Mouse (Mus musculus) hindbrain, embryonic 12.5 days (tissue): Measurements from ENCODE around the gene Tpte. TPM values are rescaled to one million over a fixed set of nuclear protein-coding genes. Genes with fewer than 3 reads are reported as not detected.
A peak's percentile ranks its signal among the peaks of the same experiment; 100 is the strongest.

Experiments
- ATAC-seq: fragments of 200-750 bp; cut with Nextera tagmentation; 2 replicates; pipeline ENCODE4 v1.8.0; 2017; ENCODE audit warnings: moderate TSS enrichment; ENCODE audit not compliant: low FRiP score
- H3K27ac ChIP-seq: fragments of 300-500 bp; sonication (generic); 2 replicates; pipeline ENCODE4 v1.5.1; 2016; ENCODE audit warnings: mild to moderate bottlenecking
- H3K27me3 ChIP-seq: fragments of 300-500 bp; sonication (generic); 2 replicates; pipeline ENCODE4 v1.6.1; 2016; ENCODE audit warnings: mild to moderate bottlenecking
- H3K36me3 ChIP-seq: fragments of 300-500 bp; sonication (generic); 2 replicates; pipeline ENCODE4 v1.6.1; 2016; ENCODE audit warnings: mild to moderate bottlenecking
- H3K4me1 ChIP-seq: fragments of 300-500 bp; sonication (generic); 2 replicates; pipeline ENCODE4 v1.6.1; 2016
- H3K4me2 ChIP-seq: fragments of 300-500 bp; sonication (generic); replicated peaks from 2 replicates; pipeline ENCODE4 v1.6.1; 2016; ENCODE audit warnings: mild to moderate bottlenecking
- H3K4me3 ChIP-seq: fragments of 300-500 bp; sonication (generic); 2 replicates; pipeline ENCODE4 v1.5.1; 2016; ENCODE audit warnings: mild to moderate bottlenecking
- H3K9ac ChIP-seq: fragments of 300-500 bp; sonication (generic); 2 replicates; pipeline ENCODE4 v1.6.1; 2016; ENCODE audit warnings: mild to moderate bottlenecking, moderate library complexity
- H3K9me3 ChIP-seq: fragments of 300-500 bp; sonication (generic); replicated peaks from 2 replicates; pipeline ENCODE4 v1.6.1; 2016; ENCODE audit warnings: mild to moderate bottlenecking
- WGBS: fragments of 180-500 bp; shearing (Covaris S2); methylation state at CpG from one replicate; pipeline ENCODE4 v1.1.7; 2016; 5-methylcytosine and 5-hydroxymethylcytosine counted together
- polyA plus RNA-seq: library from polyadenylated mRNA; unstranded; fragments of >200 nt; fragmentation: Nextera tagmentation; extraction: Ambion mirVana; gene quantifications from 2 replicates; pipeline ENCODE4 v1.2.1, GENCODE M21; 2016

Tpte gene
- polyA plus RNA-seq, 1 experiment from 2014 or later = not detected

DNA sequence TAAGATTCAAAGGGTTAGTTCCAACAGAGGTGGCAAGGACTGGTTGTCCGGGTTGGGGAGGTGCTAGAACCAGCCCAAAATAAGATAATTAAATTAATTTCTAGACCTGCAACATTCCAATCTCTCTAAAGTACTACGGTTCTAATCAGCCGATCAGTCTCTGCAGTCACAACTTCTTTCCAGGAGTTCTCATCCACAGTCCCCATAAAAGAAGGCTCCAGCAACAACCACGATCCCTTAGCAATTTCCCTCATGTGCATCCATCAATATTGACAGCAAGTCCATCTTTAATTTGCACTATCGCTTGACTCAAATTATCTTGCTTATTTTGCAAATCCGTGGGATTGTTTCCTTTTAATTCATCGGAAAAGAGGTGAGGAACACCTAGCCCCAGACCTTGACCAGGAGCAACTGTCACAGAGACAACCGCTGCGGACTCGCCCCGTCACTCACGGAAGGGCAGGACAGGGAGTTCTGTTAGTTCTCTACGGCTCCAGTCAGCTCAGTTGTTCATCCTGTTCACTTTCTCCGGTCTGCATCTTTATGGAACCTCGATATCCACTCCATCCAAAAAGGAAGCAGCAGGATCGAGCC, 127.5 kb downstream of the Tpte start:
- 17% methylated on average over 16 of the region's 16 CpGs for whole genome bisulfite sequencing
- Histone ChIP-seq H3K4me2 (peak overlapping the region; percentile 77), H3K36me3 (peaks cover 3% of the 10 kb centered on the region; the same call in 1 of the 2 replicates), H3K9me3 (no peaks in the 10 kb centered on the region), H3K27ac (no peak overlapping the region; the same call in 1 of the 2 replicates), H3K9ac (peak overlapping the region; percentile 69), H3K4me1 (peaks cover 7% of the 10 kb centered on the region), H3K27me3 (no peaks in the 10 kb centered on the region), H3K4me3 (peak overlapping the region; percentile 72)
- peak; percentile 78; the same call in 1 of the 2 replicates for ATAC-seq

DNA sequence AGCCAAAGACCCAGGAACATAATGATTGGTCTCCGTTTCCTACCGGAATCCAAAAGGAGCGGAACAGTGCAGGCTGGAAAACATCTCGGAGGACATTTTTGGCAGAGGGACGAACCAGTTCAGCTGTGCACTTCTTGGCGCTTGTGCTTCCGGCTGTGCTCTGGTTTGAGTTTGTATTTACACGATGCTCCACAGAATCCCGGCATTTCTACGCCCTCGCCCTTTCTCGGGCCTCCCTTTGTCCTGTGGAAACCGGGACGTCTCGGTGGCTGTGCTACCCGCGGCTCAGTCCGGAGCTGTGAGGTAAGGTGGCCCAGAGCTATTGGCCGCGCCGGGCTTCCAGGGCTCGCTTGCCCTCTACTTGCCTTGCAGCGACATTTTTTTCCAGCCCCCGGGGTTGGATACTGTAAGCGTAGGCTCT, 128.1 kb downstream of the Tpte start, which contains the start of gene Mrps31:
Gene Mrps31 (plus strand): TSS at position 80 of the 421 bp plus-strand sequence.
- H3K27ac ChIP-seq = peak within 1 kb of the TSS; percentile 67
- WGBS = under 1% methylated on average over 25 of the region's 25 CpGs
- no peaks in the 10 kb centered on the region for H3K9me3 ChIP-seq
- H3K36me3 ChIP-seq = peaks cover 8% of the 10 kb centered on the region
- H3K4me2 ChIP-seq = peak within 1 kb of the TSS; percentile 77
- H3K4me1 ChIP-seq = peaks cover 7% of the 10 kb centered on the region
- no peaks in the 10 kb centered on the region for H3K27me3 ChIP-seq
- H3K4me3 ChIP-seq = peak within 1 kb of the TSS; percentile 72
- peak; percentile 93 for ATAC-seq
- peak within 1 kb of the TSS; percentile 69 for H3K9ac ChIP-seq

- H3K9ac ChIP-seq = peak overlapping the region; percentile 69
- peak overlapping the region; percentile 77 for H3K4me2 ChIP-seq
- H3K4me1 ChIP-seq = peaks cover 7% of the 10 kb centered on the region
- H3K4me3 ChIP-seq = peak overlapping the region; percentile 72
- WGBS = 23% methylated on average over 8 of the region's 8 CpGs
- no peaks in the 10 kb centered on the region for H3K27me3 ChIP-seq
- peaks cover 13% of the 10 kb centered on the region for H3K36me3 ChIP-seq
- no peak overlapping the region for H3K27ac ChIP-seq
- ATAC-seq = no peak
- H3K9me3 ChIP-seq = no peaks in the 10 kb centered on the region
These were observed 128.7 kb downstream of the Tpte start for GRCm38 (mm10) chr8:22411971-22412370.

Other genes starting within 250 kb of the Tpte start
- gene Atp7b, start 223.1 kb upstream of the Tpte start, polyA plus RNA-seq = 1.7 and 1.9 TPM in 2 replicates
- gene Alg11, start 222.7 kb upstream of the Tpte start, polyA plus RNA-seq = 32.3 and 38.0 TPM in 2 replicates
- gene Nek5, start 158.4 kb upstream of the Tpte start, polyA plus RNA-seq = 0.52 and 1.2 TPM in 2 replicates
- gene Nek3, start 117.0 kb upstream of the Tpte start, polyA plus RNA-seq = 9.8 and 10.0 TPM in 2 replicates
- gene Ckap2, start 97.6 kb upstream of the Tpte start, polyA plus RNA-seq = 37.0 and 39.8 TPM in 2 replicates
- gene Vps36, start 90.6 kb upstream of the Tpte start, polyA plus RNA-seq = 39.4 and 39.9 TPM in 2 replicates
- 9.2 and 12.1 TPM in 2 replicates for gene Thsd1, start 56.1 kb upstream of the Tpte start, polyA plus RNA-seq
- 13.6 and 14.0 TPM in 2 replicates for gene Slc25a15, start 115.2 kb downstream of the Tpte start, polyA plus RNA-seq
- 38.2 and 41.1 TPM in 2 replicates for gene Mrps31, start 127.9 kb downstream of the Tpte start, polyA plus RNA-seq